Mouse (Mus musculus) right cerebral cortex, postnatal 25 days (tissue): ENCODE measurements at regions not wholly inside any gene's neighbourhood (a gene's known extent, or its start where the extent isn't known, plus 50 kb on each side); places are given as distances from the start of the nearest gene placed in this dataset.

Experiments used
- DNase-seq: peaks from one replicate; pipeline ENCODE4 v3.0.0; 2022

- DNase-seq, result peak; percentile 25
Measured at GRCm38 (mm10) chr14:80657408-80657807, 673.5 kb downstream of the Olfm4 start.

- no peak for DNase-seq
Measured at GRCm38 (mm10) chr14:80682876-80683275, 699.0 kb downstream of the Olfm4 start.

- no peak for DNase-seq
Measured at GRCm38 (mm10) chr14:80683282-80683681, 699.4 kb downstream of the Olfm4 start.

DNA sequence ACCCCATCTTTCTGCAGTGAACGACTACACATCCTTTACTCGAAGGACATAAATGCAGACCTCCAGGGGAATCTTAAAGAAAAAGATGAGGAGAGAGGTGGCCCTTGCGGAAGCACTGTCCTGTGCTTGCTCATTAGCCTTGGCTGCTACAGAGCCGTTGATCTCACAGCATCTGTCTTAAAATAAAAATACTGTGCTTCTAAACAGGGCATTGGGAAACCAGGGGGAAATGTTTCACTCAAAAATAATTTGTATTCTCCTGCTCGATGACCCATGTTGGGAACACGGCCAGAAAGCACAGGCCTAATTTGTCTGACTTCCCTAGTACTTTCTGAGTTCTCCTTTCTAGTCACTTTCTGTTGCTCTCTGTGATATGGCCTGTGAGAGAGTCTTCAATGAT, 699.8 kb downstream of the Olfm4 start:
- no peak for DNase-seq

- no peak for DNase-seq
Measured at GRCm38 (mm10) chr14:80690476-80690875, 706.6 kb downstream of the Olfm4 start.

GRCm38 (mm10) chr14:80722766-80723531, 739.1 kb downstream of the Olfm4 start:
- no peak for DNase-seq

DNA sequence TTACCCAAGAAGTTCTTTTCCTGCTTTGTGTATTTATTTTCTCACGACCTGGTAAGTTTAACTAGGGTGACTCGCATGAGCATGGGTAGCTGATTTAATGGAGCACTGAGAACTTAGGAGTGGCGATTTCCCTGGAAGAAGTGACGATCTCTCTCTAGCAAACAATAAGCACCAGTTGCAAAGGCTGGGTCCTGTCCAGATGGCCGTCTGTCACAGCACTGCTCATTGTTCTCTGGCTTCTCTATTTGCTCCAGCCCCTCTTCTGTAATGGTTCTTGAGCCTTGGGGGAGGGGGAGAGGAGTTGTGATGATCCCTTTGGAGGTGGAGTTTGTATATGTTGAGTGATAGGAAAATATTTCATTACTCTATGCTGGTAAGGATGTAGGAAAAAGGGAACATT, 747.3 kb downstream of the Olfm4 start:
- no peak for DNase-seq
